Mouse (Mus musculus) ES-Bruce4 (cell line): Measurements from ENCODE around the gene Olfr643. TPM values are rescaled to one million over a fixed set of nuclear protein-coding genes. Genes with fewer than 3 reads are reported as not detected.

Experiments
- H3K27ac ChIP-seq: 2 replicates; pipeline ENCODE4 v1.5.1; 2012; ENCODE audit warnings: low read length, inconsistent platforms; ENCODE audit not compliant: insufficient read depth
- H3K27me3 ChIP-seq: 2 replicates; pipeline ENCODE4 v1.6.1; 2012; ENCODE audit warnings: mild to moderate bottlenecking, low read length, inconsistent platforms; ENCODE audit not compliant: control insufficient read depth, poor library complexity, insufficient read depth, severe bottlenecking
- H3K36me3 ChIP-seq: 2 replicates; pipeline ENCODE4 v1.6.1; 2012; ENCODE audit warnings: inconsistent platforms, mild to moderate bottlenecking, low read length, moderate library complexity; ENCODE audit not compliant: control insufficient read depth, poor library complexity, insufficient read depth, severe bottlenecking
- H3K4me1 ChIP-seq: one replicate; pipeline ENCODE4 v1.8.1; 2011; ENCODE audit warnings: low read length; ENCODE audit not compliant: control insufficient read depth, insufficient read depth
- H3K4me3 ChIP-seq: 2 replicates; pipeline ENCODE4 v1.5.1; 2011; ENCODE audit warnings: low read depth, mild to moderate bottlenecking, low read length
- H3K9ac ChIP-seq: 2 replicates; pipeline ENCODE4 v1.6.1; 2012; ENCODE audit warnings: low read depth, mild to moderate bottlenecking, inconsistent platforms; ENCODE audit not compliant: poor library complexity, severe bottlenecking
- H3K9me3 ChIP-seq: replicated peaks from 2 replicates; pipeline ENCODE4 v1.6.1; 2012; ENCODE audit warnings: mild to moderate bottlenecking, low read length, inconsistent platforms; ENCODE audit not compliant: control insufficient read depth, poor library complexity, insufficient read depth, severe bottlenecking
- CTCF ChIP-seq: IDR thresholded peaks from one replicate; pipeline ENCODE4 v1.8.1; 2011; ENCODE audit warnings: low read depth, low read length
- EP300 ChIP-seq: IDR thresholded peaks from 2 replicates; pipeline ENCODE4 v1.6.1; 2011; ENCODE audit warnings: low read depth, low read length; ENCODE audit not compliant: insufficient read depth
- POLR2A ChIP-seq: IDR thresholded peaks from one replicate; pipeline ENCODE4 v1.8.1; 2011; ENCODE audit warnings: low read length; ENCODE audit not compliant: insufficient read depth
- polyA plus RNA-seq: library from polyadenylated mRNA; stranded (reverse); fragments of >200 nt; gene quantifications from 2 replicates; pipeline ENCODE4 v1.2.4, GENCODE M21; 2011; ENCODE audit warnings: low read depth; ENCODE audit not compliant: missing spikeins, insufficient read depth, insufficient read length

The Olfr643 gene
- polyA plus RNA-seq, 1 experiment, result not detected

- Histone ChIP-seq H3K4me3 (no peak within 1 kb of the TSS), H3K9me3 (no peaks in the 10 kb centered on the region), H3K9ac (no peak within 1 kb of the TSS), H3K27me3 (no peaks in the 10 kb centered on the region), H3K27ac (no peak within 1 kb of the TSS), H3K36me3 (no peaks in the 10 kb centered on the region), H3K4me1 (no peaks in the 10 kb centered on the region)
- TF ChIP-seq POLR2A (no peak), CTCF (no peak), EP300 (no peak)
Observed at GRCm38 (mm10) chr7:104085365-104085764, 51.8 kb downstream of the Olfr643 start, which contains the start of gene Olfr645. Gene Olfr645 (minus strand): TSS chr7:104085465.

GRCm38 (mm10) chr7:104071769-104072168 is 65.4 kb downstream of the Olfr643 start, which contains the start of gene Olfr644:
Gene Olfr644 (minus strand): TSS chr7:104071869.
- no peaks in the 10 kb centered on the region for H3K27me3 ChIP-seq
- TF ChIP-seq POLR2A (no peak), EP300 (no peak), CTCF (no peak)
- H3K4me1 ChIP-seq, result no peaks in the 10 kb centered on the region
- no peak within 1 kb of the TSS for H3K27ac ChIP-seq
- no peaks in the 10 kb centered on the region for H3K36me3 ChIP-seq
- H3K4me3 ChIP-seq, result no peak within 1 kb of the TSS
- H3K9ac ChIP-seq, result no peak within 1 kb of the TSS
- no peaks in the 10 kb centered on the region for H3K9me3 ChIP-seq

GRCm38 (mm10) chr7:104061345-104061744 is 75.9 kb downstream of the Olfr643 start, which contains the start of gene 4930516K23Rik:
Gene 4930516K23Rik (minus strand): TSS chr7:104061445.
- no peaks in the 10 kb centered on the region for H3K9me3 ChIP-seq
- TF ChIP-seq POLR2A (no peak), CTCF (no peak), EP300 (no peak)
- H3K36me3 ChIP-seq, result no peaks in the 10 kb centered on the region
- no peaks in the 10 kb centered on the region for H3K27me3 ChIP-seq
- H3K27ac ChIP-seq, result no peak within 1 kb of the TSS
- no peaks in the 10 kb centered on the region for H3K4me1 ChIP-seq
- no peak within 1 kb of the TSS for H3K4me3 ChIP-seq
- H3K9ac ChIP-seq, result no peak within 1 kb of the TSS

GRCm38 (mm10) chr7:104059215-104059614 is 78.0 kb downstream of the Olfr643 start:
- no peaks in the 10 kb centered on the region for H3K4me1 ChIP-seq
- H3K9ac ChIP-seq, result no peak overlapping the region
- H3K27ac ChIP-seq, result no peak overlapping the region
- no peaks in the 10 kb centered on the region for H3K36me3 ChIP-seq
- no peaks in the 10 kb centered on the region for H3K27me3 ChIP-seq
- TF ChIP-seq EP300 (no peak), POLR2A (no peak), CTCF (no peak)
- H3K9me3 ChIP-seq, result no peaks in the 10 kb centered on the region
- H3K4me3 ChIP-seq, result no peak overlapping the region

- no peak within 1 kb of the TSS for H3K9ac ChIP-seq
- no peaks in the 10 kb centered on the region for H3K36me3 ChIP-seq
- TF ChIP-seq POLR2A (no peak), CTCF (no peak), EP300 (no peak)
- H3K27ac ChIP-seq, result no peak within 1 kb of the TSS
- H3K4me3 ChIP-seq, result no peak within 1 kb of the TSS
- H3K27me3 ChIP-seq, result no peaks in the 10 kb centered on the region
- H3K9me3 ChIP-seq, result no peaks in the 10 kb centered on the region
- H3K4me1 ChIP-seq, result no peaks in the 10 kb centered on the region
Observed at GRCm38 (mm10) chr7:104052566-104052965, 84.6 kb downstream of the Olfr643 start, which contains the start of gene Olfr642. Gene Olfr642 (minus strand): TSS chr7:104052666.

GRCm38 (mm10) chr7:104050745-104051144 is 86.5 kb downstream of the Olfr643 start:
- H3K27ac ChIP-seq, result no peak overlapping the region
- H3K4me3 ChIP-seq, result no peak overlapping the region
- H3K36me3 ChIP-seq, result no peaks in the 10 kb centered on the region
- TF ChIP-seq CTCF, result no peak
- no peak for TF ChIP-seq EP300
- no peak for TF ChIP-seq POLR2A
- no peaks in the 10 kb centered on the region for H3K4me1 ChIP-seq
- no peak overlapping the region for H3K9ac ChIP-seq
- no peaks in the 10 kb centered on the region for H3K27me3 ChIP-seq
- H3K9me3 ChIP-seq, result no peaks in the 10 kb centered on the region
